Mouse (Mus musculus): Measurements from ENCODE around the gene Cebpz. TPM values are rescaled to one million over a fixed set of nuclear protein-coding genes. Genes with fewer than 3 reads are reported as not detected.

Cebpz gene
- total RNA-seq (2021), result 10 to 100 TPM; 19.8 to 22.7 TPM
- long read RNA-seq, experiment 1, full-length matches to known transcripts, result 18 of 24 reads
- long read RNA-seq, experiment 1, partial matches to known transcripts, result 4 of 24 reads
- long read RNA-seq, experiment 1, other reads (novel, unspliced or antisense), result 2 of 24 reads
- long read RNA-seq, experiment 2, full-length matches to known transcripts, result 12 of 14 reads
- long read RNA-seq, experiment 2, partial matches to known transcripts, result 1 of 14 reads
- long read RNA-seq, experiment 2, other reads (novel, unspliced or antisense), result 1 of 14 reads

GRCm38 (mm10) chr17:78936466-78937228 lies at the start of gene Cebpz, which contains the start of gene Ndufaf7:
TSS of gene Cebpz (minus strand) at chr17:78937066.
TSS of gene Ndufaf7 (plus strand) at chr17:78937136.
- DNase-seq, result peak; percentile 96

- no peak for DNase-seq
These were observed 46.9 kb upstream of the Cebpz start for GRCm38 (mm10) chr17:78983736-78984135.

- no peak for DNase-seq
These were observed 46.3 kb upstream of the Cebpz start for GRCm38 (mm10) chr17:78983166-78983565.

- no peak for DNase-seq
These were observed 31.6 kb upstream of the Cebpz start for GRCm38 (mm10) chr17:78968500-78968899.

GRCm38 (mm10) chr17:78966092-78966883 lies 29.4 kb upstream of the Cebpz start:
- no peak for DNase-seq

- no peak for DNase-seq
These were observed 27.5 kb upstream of the Cebpz start for GRCm38 (mm10) chr17:78964387-78964786.

GRCm38 (mm10) chr17:78959473-78959872 lies 22.6 kb upstream of the Cebpz start:
- no peak for DNase-seq

- DNase-seq, result no peak
These were observed 16.4 kb upstream of the Cebpz start for GRCm38 (mm10) chr17:78953240-78953639.

GRCm38 (mm10) chr17:78952070-78952469 lies 15.2 kb upstream of the Cebpz start:
- DNase-seq, result no peak

GRCm38 (mm10) chr17:78951225-78951624 lies 14.4 kb upstream of the Cebpz start:
- DNase-seq, result no peak

GRCm38 (mm10) chr17:78942579-78942978 lies 5.7 kb upstream of the Cebpz start:
- DNase-seq, result no peak

GRCm38 (mm10) chr17:78938927-78939326 lies 2.1 kb upstream of the Cebpz start:
- no peak for DNase-seq

- no peak for DNase-seq
These were observed 475 bp upstream of the Cebpz start for GRCm38 (mm10) chr17:78937229-78937853.

GRCm38 (mm10) chr17:78935857-78936256 lies 1.0 kb downstream of the Cebpz start:
- no peak for DNase-seq

- DNase-seq, result no peak
These were observed 19.2 kb downstream of the Cebpz start for GRCm38 (mm10) chr17:78917696-78918095.

- no peak for DNase-seq
These were observed 20.0 kb downstream of the Cebpz start for GRCm38 (mm10) chr17:78916899-78917298.

- DNase-seq, result peak; percentile 74
These were observed 20.5 kb downstream of the Cebpz start, which contains the start of gene Cebpzos for GRCm38 (mm10) chr17:78916369-78916813. TSS of gene Cebpzos (plus strand) at chr17:78916500.

- DNase-seq, result no peak
These were observed 21.1 kb downstream of the Cebpz start for GRCm38 (mm10) chr17:78915772-78916171.

GRCm38 (mm10) chr17:78913921-78914320 lies 22.9 kb downstream of the Cebpz start:
- DNase-seq, result no peak

- DNase-seq, result no peak
These were observed 24.0 kb downstream of the Cebpz start for GRCm38 (mm10) chr17:78912861-78913281.

GRCm38 (mm10) chr17:78909374-78909773 lies 27.5 kb downstream of the Cebpz start:
- no peak for DNase-seq

GRCm38 (mm10) chr17:78906892-78907291 lies 30.0 kb downstream of the Cebpz start, which contains the start of gene Sult6b1:
TSS of gene Sult6b1 (minus strand) at chr17:78906992.
- no peak for DNase-seq
